Mouse (Mus musculus) embryonic facial prominence, embryonic 15.5 days (tissue): ENCODE measurements around the gene Gm20388. TPM values are rescaled to one million over a fixed set of nuclear protein-coding genes. Genes with fewer than 3 reads are reported as not detected.
"Not testable (repeated sequence)": the region's sequence is repeated elsewhere in the genome, so short reads cannot be mapped to it uniquely, and the experiment has no call there.

ENCODE experiments used
- ATAC-seq: fragments of 200-750 bp; cut with Nextera tagmentation; 2 replicates; pipeline ENCODE4 v1.8.0; 2017; ENCODE audit warnings: low read depth, moderate TSS enrichment; ENCODE audit not compliant: insufficient number of reproducible peaks, low FRiP score, low TSS enrichment
- H3K27ac ChIP-seq: fragments of 300-500 bp; sonication (generic); replicated peaks from 2 replicates; pipeline ENCODE4 v1.5.1; 2015; ENCODE audit warnings: mild to moderate bottlenecking, inconsistent platforms
- H3K27me3 ChIP-seq: fragments of 300-500 bp; sonication (generic); 2 replicates; pipeline ENCODE4 v1.6.1; 2015; ENCODE audit warnings: inconsistent platforms
- H3K36me3 ChIP-seq: fragments of 300-500 bp; sonication (generic); 2 replicates; pipeline ENCODE4 v1.6.1; 2015; ENCODE audit warnings: mild to moderate bottlenecking, inconsistent platforms
- H3K4me1 ChIP-seq: fragments of 300-500 bp; sonication (generic); 2 replicates; pipeline ENCODE4 v1.6.1; 2015; ENCODE audit warnings: inconsistent platforms
- H3K4me2 ChIP-seq: fragments of 300-500 bp; sonication (generic); replicated peaks from 2 replicates; pipeline ENCODE4 v1.6.1; 2015; ENCODE audit warnings: mild to moderate bottlenecking, inconsistent platforms
- H3K4me3 ChIP-seq: fragments of 300-500 bp; sonication (generic); replicated peaks from 2 replicates; pipeline ENCODE4 v1.5.1; 2015; ENCODE audit warnings: mild to moderate bottlenecking, inconsistent platforms
- H3K9ac ChIP-seq: fragments of 300-500 bp; sonication (generic); 2 replicates; pipeline ENCODE4 v1.6.1; 2015; ENCODE audit warnings: inconsistent platforms
- H3K9me3 ChIP-seq: fragments of 300-500 bp; sonication (generic); replicated peaks from 2 replicates; pipeline ENCODE4 v1.6.1; 2016; ENCODE audit warnings: inconsistent platforms
- WGBS: fragments of 180-500 bp; shearing (Covaris S2); methylation state at CpG from one replicate; pipeline ENCODE4 v1.1.7; 2015; 5-methylcytosine and 5-hydroxymethylcytosine counted together
- polyA plus RNA-seq: library from polyadenylated mRNA; unstranded; fragments of >200 nt; fragmentation: Nextera tagmentation; extraction: Ambion mirVana; gene quantifications from 2 replicates; pipeline ENCODE4 v1.2.1, GENCODE M21; 2015

The Gm20388 gene
- polyA plus RNA-seq, 1 experiment from 2014 or later = 8.0 TPM

- ATAC-seq = no peak
- H3K27me3 ChIP-seq = peaks cover 21% of the 10 kb centered on the region
Observed at GRCm38 (mm10) chr8:121313458-121313857, 1402.8 kb downstream of the Gm20388 start.

DNA sequence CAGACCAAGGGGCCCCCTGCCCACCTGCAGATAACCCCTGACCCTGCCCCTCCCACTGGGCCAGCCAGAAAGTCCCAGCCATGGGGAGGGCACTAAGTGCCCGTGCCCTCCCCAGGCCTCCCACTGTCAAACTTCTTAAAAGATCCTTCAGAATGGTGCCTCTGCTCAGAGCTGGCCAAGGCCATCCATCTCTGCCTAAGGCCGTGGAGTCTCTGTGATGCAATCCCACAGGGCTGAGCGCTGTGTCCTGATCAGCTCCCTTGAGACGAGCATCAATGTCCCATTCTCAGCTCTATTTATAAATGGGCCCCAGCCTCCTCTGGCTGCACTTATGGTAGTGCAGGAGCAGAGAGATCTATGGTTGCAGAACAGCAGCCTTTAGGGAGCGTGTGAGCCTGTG lies 1403.4 kb downstream of the Gm20388 start:
- Histone ChIP-seq H3K4me3 (no peak overlapping the region), H3K9ac (no peak overlapping the region), H3K4me2 (no peak overlapping the region), H3K27ac (no peak overlapping the region), H3K36me3 (no peaks in the 10 kb centered on the region), H3K9me3 (no peaks in the 10 kb centered on the region), H3K27me3 (peaks cover 21% of the 10 kb centered on the region), H3K4me1 (peaks cover 12% of the 10 kb centered on the region)
- WGBS = 72% methylated on average over 5 of the region's 5 CpGs
- no peak for ATAC-seq

More at GRCm38 (mm10) chr8:121313458-121313857, 1402.8 kb downstream of the Gm20388 start:
- Histone ChIP-seq H3K4me3 (no peak overlapping the region), H3K36me3 (no peaks in the 10 kb centered on the region), H3K9me3 (no peaks in the 10 kb centered on the region), H3K9ac (no peak overlapping the region), H3K27ac (no peak overlapping the region), H3K4me1 (peaks cover 12% of the 10 kb centered on the region), H3K4me2 (no peak overlapping the region)
- WGBS = 37% methylated on average over 6 of the region's 6 CpGs

DNA sequence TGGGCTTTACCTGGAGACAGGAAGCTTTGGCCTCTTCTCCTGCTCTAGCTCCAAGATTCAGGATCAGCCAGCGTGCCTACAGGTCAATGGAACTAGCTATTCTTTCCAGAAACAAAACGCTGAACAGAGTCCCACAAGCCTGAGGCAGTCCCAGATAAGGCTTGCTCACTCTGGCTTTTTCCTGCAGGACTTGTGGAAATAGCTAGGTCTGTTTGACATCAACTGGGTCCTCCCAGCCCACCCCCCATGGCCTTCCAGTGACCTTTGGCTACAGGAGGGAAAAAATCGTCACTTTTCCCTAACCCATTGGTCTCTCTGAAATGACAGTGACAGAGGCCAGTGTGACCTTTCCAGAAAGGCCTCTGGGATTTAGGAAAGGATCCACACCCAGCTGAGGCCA lies 1404.9 kb downstream of the Gm20388 start:
- H3K9ac ChIP-seq = no peak overlapping the region
- ATAC-seq = no peak
- H3K36me3 ChIP-seq = no peaks in the 10 kb centered on the region
- H3K9me3 ChIP-seq = no peaks in the 10 kb centered on the region
- 40% methylated on average over 3 of the region's 3 CpGs for WGBS
- H3K4me2 ChIP-seq = no peak overlapping the region
- no peak overlapping the region for H3K27ac ChIP-seq
- H3K4me3 ChIP-seq = no peak overlapping the region
- peaks cover 10% of the 10 kb centered on the region for H3K4me1 ChIP-seq
- peaks cover 21% of the 10 kb centered on the region for H3K27me3 ChIP-seq

- H3K4me2 ChIP-seq = no peak overlapping the region
- H3K27ac ChIP-seq = no peak overlapping the region
- ATAC-seq = no peak
- 57% methylated on average over 18 of the region's 18 CpGs for WGBS
- H3K27me3 ChIP-seq = peaks cover 21% of the 10 kb centered on the region
- no peaks in the 10 kb centered on the region for H3K9me3 ChIP-seq
- peaks cover 6% of the 10 kb centered on the region for H3K4me1 ChIP-seq
- no peak overlapping the region for H3K4me3 ChIP-seq
- H3K9ac ChIP-seq = no peak overlapping the region
- no peaks in the 10 kb centered on the region for H3K36me3 ChIP-seq
Observed at GRCm38 (mm10) chr8:121316009-121316408, 1405.4 kb downstream of the Gm20388 start.

DNA sequence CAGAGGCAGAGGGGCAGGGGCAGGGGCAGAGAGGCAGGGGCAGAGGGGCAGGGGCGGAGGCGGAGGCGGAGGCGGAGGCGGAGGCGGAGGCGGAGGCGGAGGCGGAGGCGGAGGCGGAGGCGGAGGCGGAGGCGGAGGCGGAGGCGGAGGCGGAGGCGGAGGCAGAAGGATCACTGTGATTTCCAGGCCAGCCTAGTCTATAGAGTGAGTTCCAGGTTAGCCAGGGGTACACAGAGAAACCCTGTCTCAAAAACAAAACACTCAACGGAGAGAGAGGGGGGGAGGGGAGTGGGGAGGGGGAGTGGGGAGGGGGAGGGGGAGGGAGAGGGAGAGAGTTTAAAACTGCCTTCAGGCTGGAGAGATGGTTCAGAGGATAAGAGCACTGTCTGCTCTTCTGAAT lies 1408.1 kb downstream of the Gm20388 start:
- not testable (repeated sequence) for H3K9ac ChIP-seq, H3K9me3 ChIP-seq, H3K27ac ChIP-seq, H3K27me3 ChIP-seq, H3K4me2 ChIP-seq, H3K4me1 ChIP-seq, H3K36me3 ChIP-seq, H3K4me3 ChIP-seq, ATAC-seq
- WGBS = 9% methylated on average over 7 of the region's 19 CpGs

DNA sequence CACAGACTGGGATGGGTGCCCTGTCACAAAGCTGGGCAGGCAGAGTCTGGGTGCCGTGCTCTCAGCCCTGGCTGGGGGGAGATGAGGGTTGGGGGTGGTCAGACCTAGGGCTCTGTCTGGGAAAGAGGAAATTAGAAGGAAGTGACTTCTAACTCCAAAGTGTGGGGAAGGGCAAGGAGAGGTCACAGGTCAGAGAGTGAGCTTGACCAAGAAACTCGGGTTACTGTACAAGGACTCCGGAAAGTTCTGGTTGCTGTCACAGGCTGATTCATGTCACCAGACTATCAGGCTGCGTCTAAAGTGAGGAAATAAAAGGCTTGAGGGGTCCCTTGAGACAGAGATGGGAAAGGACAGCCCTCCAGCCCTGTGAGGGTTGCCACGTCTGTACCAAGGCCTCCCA lies 1408.8 kb downstream of the Gm20388 start:
- Histone ChIP-seq H3K9me3 (no peaks in the 10 kb centered on the region), H3K36me3 (no peaks in the 10 kb centered on the region), H3K27ac (no peak overlapping the region), H3K9ac (no peak overlapping the region), H3K27me3 (0 out of 2 replicates have a peak, but pooled peaks cover 2% of the 10 kb centered on the region), H3K4me3 (no peak overlapping the region), H3K4me1 (no peaks in the 10 kb centered on the region), H3K4me2 (no peak overlapping the region)
- no peak for ATAC-seq
- WGBS = 51% methylated on average over 5 of the region's 5 CpGs

GRCm38 (mm10) chr8:121326164-121326910 lies 1415.7 kb downstream of the Gm20388 start:
- no peaks in the 10 kb centered on the region for H3K27me3 ChIP-seq
- H3K36me3 ChIP-seq = no peaks in the 10 kb centered on the region
- no peak overlapping the region for H3K9ac ChIP-seq
- no peak overlapping the region for H3K4me3 ChIP-seq
- H3K4me2 ChIP-seq = no peak overlapping the region
- H3K4me1 ChIP-seq = peaks cover 13% of the 10 kb centered on the region
- peak; percentile 61; the same call in 1 of the 2 replicates for ATAC-seq
- no peak overlapping the region; the same call in 1 of the 2 replicates for H3K27ac ChIP-seq
- no peaks in the 10 kb centered on the region for H3K9me3 ChIP-seq
- whole genome bisulfite sequencing = 28% methylated on average over 18 of the region's 18 CpGs

GRCm38 (mm10) chr8:121332436-121332835 lies 1421.8 kb downstream of the Gm20388 start:
- no peak for ATAC-seq
- H3K9me3 ChIP-seq = no peaks in the 10 kb centered on the region
- H3K36me3 ChIP-seq = no peaks in the 10 kb centered on the region
- H3K27me3 ChIP-seq = no peaks in the 10 kb centered on the region
- no peak overlapping the region for H3K9ac ChIP-seq
- H3K4me1 ChIP-seq = peaks cover 12% of the 10 kb centered on the region
- no peak overlapping the region for H3K27ac ChIP-seq
- H3K4me2 ChIP-seq = no peak overlapping the region
- no peak overlapping the region for H3K4me3 ChIP-seq
- 25% methylated on average over 8 of the region's 8 CpGs for WGBS

DNA sequence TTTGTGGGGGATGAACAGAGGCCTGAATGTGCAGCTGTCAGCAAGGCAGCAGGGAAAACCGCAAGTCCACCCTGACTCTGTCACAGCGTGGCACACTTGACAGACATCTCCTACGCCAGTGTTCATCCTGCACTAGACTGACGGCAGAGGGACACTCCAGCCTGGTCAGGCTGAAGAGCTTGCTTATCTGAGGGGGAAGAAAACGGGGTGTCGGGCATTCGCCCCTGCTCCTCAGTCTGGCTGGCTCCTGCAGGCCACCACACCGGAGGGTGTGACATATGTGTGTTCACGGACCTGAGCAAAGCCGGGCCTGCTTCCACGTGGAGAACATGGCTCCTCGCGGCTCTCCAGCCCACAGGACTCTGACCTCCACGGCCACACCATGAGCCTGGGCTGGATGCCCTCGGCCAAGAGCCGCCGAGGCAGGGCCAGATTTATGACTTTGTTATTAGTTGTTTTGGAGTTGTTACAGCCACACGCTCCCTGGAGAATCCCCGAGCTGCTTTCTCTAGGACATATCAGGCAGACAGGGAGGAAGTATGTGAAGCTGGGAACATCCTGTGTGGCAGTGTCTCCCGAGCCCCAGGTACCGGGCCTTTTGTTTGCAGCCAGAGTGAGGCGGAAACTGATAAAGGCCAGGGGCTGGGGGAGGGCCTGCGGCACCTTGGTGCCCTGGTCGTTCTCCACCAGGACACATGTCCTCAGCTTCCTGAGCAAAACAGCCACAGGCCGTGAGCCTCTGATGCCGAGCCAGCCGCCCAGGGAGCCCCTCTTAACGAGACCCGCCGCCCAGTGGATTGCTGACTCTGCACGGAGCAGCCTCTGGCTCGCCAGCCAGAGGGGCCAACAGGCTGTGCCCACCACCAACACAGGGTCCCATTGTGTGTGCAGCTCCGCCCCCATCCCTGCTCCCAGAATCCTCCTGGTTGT lies 1424.1 kb downstream of the Gm20388 start:
- H3K27me3 ChIP-seq = no peaks in the 10 kb centered on the region
- H3K36me3 ChIP-seq = no peaks in the 10 kb centered on the region
- no peak overlapping the region for H3K4me3 ChIP-seq
- no peak for ATAC-seq
- H3K27ac ChIP-seq = no peak overlapping the region
- no peak overlapping the region for H3K9ac ChIP-seq
- no peak overlapping the region for H3K4me2 ChIP-seq
- peaks cover 12% of the 10 kb centered on the region for H3K4me1 ChIP-seq
- WGBS = 51% methylated on average over 33 of the region's 33 CpGs
- no peaks in the 10 kb centered on the region for H3K9me3 ChIP-seq

GRCm38 (mm10) chr8:121335684-121336083 lies 1425.0 kb downstream of the Gm20388 start:
- no peak overlapping the region for H3K9ac ChIP-seq
- no peak for ATAC-seq
- H3K4me3 ChIP-seq = no peak overlapping the region
- H3K4me1 ChIP-seq = peaks cover 12% of the 10 kb centered on the region
- no peaks in the 10 kb centered on the region for H3K36me3 ChIP-seq
- no peaks in the 10 kb centered on the region for H3K27me3 ChIP-seq
- no peaks in the 10 kb centered on the region for H3K9me3 ChIP-seq
- WGBS = 98% methylated on average over 7 of the region's 7 CpGs
- H3K4me2 ChIP-seq = no peak overlapping the region
- H3K27ac ChIP-seq = no peak overlapping the region

GRCm38 (mm10) chr8:121342931-121343330 lies 1432.3 kb downstream of the Gm20388 start:
- no peak overlapping the region for H3K27ac ChIP-seq
- H3K4me1 ChIP-seq = peaks cover 17% of the 10 kb centered on the region
- H3K4me3 ChIP-seq = no peak overlapping the region
- 10% methylated on average over 13 of the region's 13 CpGs for WGBS
- H3K36me3 ChIP-seq = no peaks in the 10 kb centered on the region
- no peaks in the 10 kb centered on the region for H3K9me3 ChIP-seq
- H3K27me3 ChIP-seq = peaks cover 7% of the 10 kb centered on the region; the same call in 1 of the 2 replicates
- no peak overlapping the region for H3K4me2 ChIP-seq
- H3K9ac ChIP-seq = no peak overlapping the region
- no peak for ATAC-seq
